Mouse (Mus musculus): ENCODE data around the gene Tnks2. TPM values are rescaled to one million over a fixed set of nuclear protein-coding genes. Genes with fewer than 3 reads are reported as not detected.

Tnks2 gene
- polyA plus RNA-seq, 1 experiment from 2014 or later = 57.2 TPM

DNA sequence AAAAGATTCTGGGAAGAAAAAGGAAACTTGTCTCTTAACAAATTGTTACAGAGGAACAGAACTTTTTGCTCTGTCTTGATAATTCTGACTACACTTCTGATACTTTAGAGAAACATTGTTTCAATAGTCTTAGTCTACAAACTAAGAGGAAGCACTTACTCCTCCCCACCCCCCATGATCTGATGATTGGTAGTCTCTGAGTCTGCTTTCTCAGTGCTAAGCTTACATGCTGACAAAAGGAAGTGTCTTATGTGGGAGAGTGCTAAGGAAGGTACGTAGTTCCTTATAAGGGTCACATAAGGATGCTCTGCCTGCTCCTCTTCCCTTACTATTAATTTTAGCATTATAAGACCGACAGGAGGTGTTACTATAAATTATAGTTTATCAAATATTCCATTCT, 98.6 kb downstream of the Tnks2 start:
- no peaks in the 10 kb centered on the region for H3K9me3 ChIP-seq
- H3K27ac ChIP-seq = no peak overlapping the region
- no peak overlapping the region for H3K4me3 ChIP-seq
- WGBS = 82% methylated on average over 2 of the region's 2 CpGs
- no peak for DNase-seq (ENCODE audit: low spot score)
- H3K27me3 ChIP-seq (ENCODE audit: insufficient read depth, poor library complexity, severe bottlenecking) = no peaks in the 10 kb centered on the region
- no peaks in the 10 kb centered on the region; the same call in 1 of the 2 replicates for H3K4me1 ChIP-seq
- no peaks in the 10 kb centered on the region for H3K36me3 ChIP-seq

DNA sequence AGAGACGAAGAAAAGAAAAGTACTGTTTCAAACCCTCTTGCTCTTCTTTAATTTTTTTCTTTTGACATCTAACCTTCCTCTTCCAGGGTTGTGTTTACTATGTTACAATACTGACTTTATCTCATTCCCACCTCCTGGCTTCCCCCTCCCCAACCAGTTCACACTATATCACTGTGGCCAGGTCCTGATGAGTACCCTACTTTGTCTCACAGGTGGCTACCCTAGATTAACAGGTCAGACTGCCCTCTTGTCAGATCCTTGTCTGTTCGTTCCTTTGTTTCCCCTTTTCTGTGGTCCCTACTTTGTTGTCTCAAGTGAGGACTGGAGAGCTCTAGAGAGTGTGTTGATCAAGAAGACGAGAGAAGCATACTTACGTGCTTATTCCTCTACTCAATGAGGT, 102.3 kb downstream of the Tnks2 start:
- Histone ChIP-seq H3K36me3 (no peaks in the 10 kb centered on the region; the same call in 1 of the 2 replicates), H3K4me1 (no peaks in the 10 kb centered on the region), H3K27ac (no peak overlapping the region), H3K9me3 (no peaks in the 10 kb centered on the region), H3K27me3 (ENCODE audit: insufficient read depth, poor library complexity, severe bottlenecking) (no peaks in the 10 kb centered on the region), H3K4me3 (no peak overlapping the region)
- DNase-seq (ENCODE audit: low spot score) = no peak
- 83% methylated on average over 4 of the region's 4 CpGs for WGBS

DNA sequence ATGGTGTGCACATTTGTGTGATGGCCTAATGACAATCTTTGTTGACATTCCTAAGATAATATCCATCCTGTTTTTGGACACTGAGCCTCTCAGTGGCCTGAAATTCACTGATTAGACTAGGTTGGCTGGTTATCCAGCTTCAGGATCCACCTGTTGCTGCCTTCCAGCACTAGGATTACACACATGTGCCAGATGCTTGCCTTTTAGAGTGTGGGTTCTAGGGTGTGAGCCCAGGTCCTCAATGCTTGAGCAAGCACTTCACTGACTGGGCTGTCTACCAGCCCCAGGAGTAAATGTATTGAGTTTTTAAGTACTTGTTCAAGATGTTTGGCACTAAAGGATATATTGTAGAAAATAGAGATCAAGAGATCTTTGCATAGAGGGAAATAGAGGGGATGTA, 104.0 kb downstream of the Tnks2 start:
- no peak overlapping the region for H3K4me3 ChIP-seq
- no peaks in the 10 kb centered on the region for H3K27me3 ChIP-seq (ENCODE audit: insufficient read depth, poor library complexity, severe bottlenecking)
- H3K4me1 ChIP-seq = no peaks in the 10 kb centered on the region
- H3K9me3 ChIP-seq = no peaks in the 10 kb centered on the region
- no peak overlapping the region for H3K27ac ChIP-seq
- DNase-seq (ENCODE audit: low spot score) = no peak
- no peaks in the 10 kb centered on the region; the same call in 1 of the 2 replicates for H3K36me3 ChIP-seq

DNA sequence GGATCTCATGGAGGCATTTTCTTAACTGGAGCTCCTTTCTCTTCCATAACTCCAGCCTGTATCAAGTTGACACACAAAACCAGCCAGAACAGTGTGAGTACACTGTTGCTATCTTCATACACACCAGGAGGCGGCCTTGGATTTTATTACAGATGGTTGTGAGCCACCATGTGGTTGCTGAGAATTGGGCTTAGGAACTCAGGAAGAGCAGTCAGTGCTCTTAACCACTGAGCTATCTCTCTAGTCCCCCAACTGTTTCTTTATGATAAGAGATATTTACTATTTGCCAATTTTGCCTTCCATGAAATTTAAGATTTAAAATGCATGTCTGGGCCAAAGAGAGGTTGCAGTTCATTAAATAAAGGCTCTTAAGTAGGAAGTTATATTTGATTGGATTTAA, 106.0 kb downstream of the Tnks2 start:
- WGBS = 84% methylated on average over 1 of the region's 1 CpGs
- Histone ChIP-seq H3K4me3 (no peak overlapping the region), H3K9me3 (no peaks in the 10 kb centered on the region), H3K27me3 (ENCODE audit: insufficient read depth, poor library complexity, severe bottlenecking) (no peaks in the 10 kb centered on the region), H3K27ac (no peak overlapping the region), H3K4me1 (no peaks in the 10 kb centered on the region), H3K36me3 (peaks cover 4% of the 10 kb centered on the region; the same call in 1 of the 2 replicates)
- no peak for DNase-seq (ENCODE audit: low spot score)

Other genes with a start within 250 kb of the Tnks2 start
- 31.3 and 46.9 TPM in 2 replicates for gene Ppp1r3c, start 97.6 kb upstream of the Tnks2 start, polyA plus RNA-seq (2016; fragmentation: Nextera tagmentation; extraction: Ambion mirVana)
- gene Fgfbp3, start 85.4 kb downstream of the Tnks2 start, polyA plus RNA-seq (2016; fragmentation: Nextera tagmentation; extraction: Ambion mirVana) = 4.7 and 5.0 TPM in 2 replicates
- 13.6 TPM in 2 replicates for gene Btaf1, start 91.8 kb downstream of the Tnks2 start, polyA plus RNA-seq (2016; fragmentation: Nextera tagmentation; extraction: Ambion mirVana)